Mouse (Mus musculus) ES-Bruce4 (cell line): ENCODE data around the gene Nmnat1.

ENCODE experiments used
- CTCF ChIP-seq: IDR thresholded peaks from one replicate; pipeline ENCODE4 v1.8.1; 2011; ENCODE audit warnings: low read depth, low read length
- EP300 ChIP-seq: IDR thresholded peaks from 2 replicates; pipeline ENCODE4 v1.6.1; 2011; ENCODE audit warnings: low read depth, low read length; ENCODE audit not compliant: insufficient read depth
- POLR2A ChIP-seq: IDR thresholded peaks from one replicate; pipeline ENCODE4 v1.8.1; 2011; ENCODE audit warnings: low read length; ENCODE audit not compliant: insufficient read depth

GRCm38 (mm10) chr4:149485825-149486206 lies 814 bp upstream of the Nmnat1 start:
- TF ChIP-seq CTCF (no peak), POLR2A (no peak), EP300 (no peak)
